Mouse (Mus musculus): ENCODE results near the gene Shisal2a.

DNA sequence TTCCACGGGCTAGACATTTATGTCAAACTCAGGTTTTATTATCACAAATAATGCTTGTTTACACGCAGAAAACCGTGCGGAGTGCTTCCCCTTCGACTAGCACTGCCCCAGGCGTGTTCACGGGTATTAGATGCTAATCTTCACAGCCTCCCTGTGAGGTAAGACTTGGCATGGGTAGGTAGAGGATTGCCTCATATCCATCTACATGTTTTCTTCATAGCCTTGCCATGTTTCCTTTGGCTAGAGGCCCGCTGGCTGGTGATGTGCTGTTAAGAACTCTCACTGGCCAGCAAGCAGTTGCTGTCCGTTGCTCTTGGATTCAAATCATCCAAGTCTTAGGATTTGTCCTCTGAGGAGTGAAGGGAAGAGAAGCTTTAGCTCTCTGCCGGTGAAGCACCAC lies 17.2 kb upstream of the Shisal2a start:
- no peak for TF ChIP-seq CTCF (IDR thresholded peaks at IDR 0.05; ENCODE audit: low read depth, low read length)
- no peak for TF ChIP-seq POLR2A (IDR thresholded peaks at IDR 0.05; ENCODE audit: insufficient read depth, low read length)

Data from ES-Bruce4 (cell line).